Mouse (Mus musculus) bone marrow, adult 2 months (tissue): ENCODE measurements around the gene Hsd11b1.

ENCODE experiments used
- CTCF ChIP-seq: fragments of 200-500 bp; IDR thresholded peaks from 2 replicates; pipeline ENCODE4 v1.5.1; 2011; ENCODE audit warnings: low read length, control low read depth; ENCODE audit not compliant: control insufficient read depth, insufficient read depth
- POLR2A ChIP-seq: fragments of 200-500 bp; IDR thresholded peaks from 2 replicates; pipeline ENCODE4 v1.6.1; 2011; ENCODE audit warnings: low read depth, mild to moderate bottlenecking, control low read depth, low read length, borderline replicate concordance; ENCODE audit not compliant: control insufficient read depth

DNA sequence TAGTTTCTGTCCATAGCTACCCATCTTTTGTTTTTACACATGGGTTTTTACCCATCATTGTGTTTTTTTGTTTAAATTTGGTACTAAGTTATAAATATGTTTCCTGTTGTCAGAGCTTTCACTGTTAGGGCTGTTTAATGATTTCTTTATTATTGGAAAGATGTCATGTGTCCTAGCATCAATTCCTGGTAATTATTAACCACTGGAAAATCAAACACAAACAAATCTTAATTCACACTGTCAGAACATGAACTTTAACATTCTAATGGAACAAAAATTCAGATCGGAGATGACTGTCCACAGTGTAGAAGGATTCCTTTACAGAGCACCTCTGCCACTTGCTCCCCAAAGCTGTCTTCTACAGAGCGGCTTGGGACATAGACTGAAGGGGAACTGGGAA lies 58.4 kb downstream of the Hsd11b1 start:
- no peak for TF ChIP-seq CTCF
- TF ChIP-seq POLR2A, result no peak
